Mouse (Mus musculus) MEL (cell line): ENCODE data around the gene Kif28.

Experiments used
- CTCF ChIP-seq, 3 experiments: IDR thresholded peaks in 2 of 3; conservative IDR thresholded peaks in 1 of 3; 2 replicates each; pipeline ENCODE4 v1.5.1; 2011 to 2012; ENCODE audit warnings: low read length in 3 of 3, low read depth in 2 of 3, mild to moderate bottlenecking in 2 of 3, improper control_type of control experiment in 1 of 3, inconsistent platforms in 1 of 3, mixed read lengths in 1 of 3, moderate library complexity in 1 of 3; ENCODE audit not compliant: control insufficient read depth in 1 of 3, insufficient read depth in 1 of 3, poor library complexity in 1 of 3, severe bottlenecking in 1 of 3
- EP300 ChIP-seq, 2 experiments: IDR thresholded peaks; 2 replicates each; pipeline ENCODE4 v1.6.1; 2011; ENCODE audit warnings: improper control_type of control experiment in 2 of 2, low read length in 2 of 2, low read depth in 1 of 2, mild to moderate bottlenecking in 1 of 2
- GATA1 ChIP-seq: IDR thresholded peaks from 2 replicates; pipeline ENCODE4 v1.6.1; 2011; ENCODE audit warnings: low read depth, low read length, improper control_type of control experiment
- ZC3H11A ChIP-seq: IDR thresholded peaks from 2 replicates; pipeline ENCODE4 v1.6.1; 2012; ENCODE audit warnings: low read depth, mild to moderate bottlenecking, inconsistent platforms, low read length, improper control_type of control experiment
- ZKSCAN1 ChIP-seq: IDR thresholded peaks from 2 replicates; pipeline ENCODE4 v1.6.1; 2012; ENCODE audit warnings: low read depth, mild to moderate bottlenecking, inconsistent platforms, low read length, improper control_type of control experiment, moderate library complexity

DNA sequence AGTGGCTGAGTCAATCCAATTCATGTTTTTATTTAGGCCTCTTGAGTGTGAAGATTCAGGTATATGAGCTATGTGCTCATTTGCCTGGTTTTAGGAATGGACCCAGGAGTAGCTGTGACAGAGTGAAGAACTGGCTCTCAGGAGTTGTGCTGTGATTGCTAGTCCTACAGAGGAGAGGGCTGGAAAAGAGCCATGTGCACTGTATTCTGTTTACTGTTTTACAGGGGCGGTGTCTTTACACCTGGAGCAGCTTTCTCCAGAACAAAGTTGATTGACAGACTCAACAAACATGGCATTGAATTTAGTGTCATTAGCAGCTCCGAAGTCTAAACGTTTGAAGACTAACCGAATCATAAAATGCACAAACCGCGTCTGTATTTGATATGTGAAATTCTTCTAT is 58.7 kb downstream of the Kif28 start:
- TF ChIP-seq GATA1, result no peak
- no peak for TF ChIP-seq CTCF (IDR thresholded peaks at IDR 0.05 in 2 of 3, conservative IDR thresholded peaks at IDR 0.05 in 1 of 3; ENCODE audit: control insufficient read depth in 1 of 3, insufficient read depth in 1 of 3, low read depth in 2 of 3, low read length in 3 of 3, poor library complexity in 1 of 3, severe bottlenecking in 1 of 3)
- TF ChIP-seq ZC3H11A, result no peak
- no peak for TF ChIP-seq EP300 (IDR thresholded peaks at IDR 0.05; ENCODE audit: low read depth in 1 of 2, low read length in 2 of 2)
- TF ChIP-seq ZKSCAN1, result no peak
